Mouse (Mus musculus): ENCODE results near the gene Ldhal6b.

DNA sequence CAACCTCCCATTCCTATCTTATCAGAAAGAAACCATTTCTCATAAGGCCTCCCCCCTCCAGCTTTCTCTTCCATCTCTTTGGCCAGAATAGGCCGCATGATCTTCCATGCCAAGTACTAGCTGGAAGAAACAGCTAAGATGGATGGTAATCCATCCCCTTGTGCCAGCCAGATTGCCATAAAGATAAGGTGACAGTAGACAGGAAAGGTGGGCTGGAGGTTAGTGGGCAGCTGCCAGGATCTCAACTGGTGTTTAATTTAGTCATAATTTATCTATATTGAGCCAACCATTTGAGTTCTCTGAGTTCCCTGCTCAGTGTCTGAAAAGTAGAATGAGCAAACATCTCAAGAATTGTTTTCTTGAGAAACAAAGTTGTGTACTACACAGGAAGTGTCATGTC is 32.9 kb downstream of the Ldhal6b start:
- TF ChIP-seq CTCF (IDR thresholded peaks at IDR 0.05): no peak
- no peak for TF ChIP-seq EP300 (IDR thresholded peaks at IDR 0.05)

Data from lung, postnatal 0 days (tissue).